Mouse (Mus musculus): ENCODE measurements around the gene Dab2ip. TPM values are rescaled to one million over a fixed set of nuclear protein-coding genes. Genes with fewer than 3 reads are reported as not detected.

Dab2ip gene
- polyA plus RNA-seq, 1 experiment from 2014 or later, result 42.4 TPM

GRCm38 (mm10) chr2:35529086-35529485, 29.0 kb upstream of the Dab2ip start:
- ATAC-seq (ENCODE audit: low FRiP score, low TSS enrichment), result no peak
- Histone ChIP-seq H3K4me2 (replicated peaks; ENCODE audit: low read depth, low read length) (no peak overlapping the region), H3K9ac (ENCODE audit: low read depth, low read length) (no peak overlapping the region), H3K4me3 (ENCODE audit: low read length) (no peak overlapping the region), H3K9me3 (ENCODE audit: control insufficient read depth, low read length) (peaks cover 3% of the 10 kb centered on the region; the same call in 1 of the 2 replicates), H3K27me3 (ENCODE audit: control insufficient read depth, insufficient read depth, low read length) (no peaks in the 10 kb centered on the region), H3K36me3 (ENCODE audit: control insufficient read depth, insufficient read depth, low read length) (no peaks in the 10 kb centered on the region), H3K27ac (ENCODE audit: low read depth, low read length) (no peak overlapping the region), H3K4me1 (ENCODE audit: control insufficient read depth, insufficient read depth, low read length) (no peaks in the 10 kb centered on the region)
- 81% methylated on average over 2 of the region's 2 CpGs for WGBS

DNA sequence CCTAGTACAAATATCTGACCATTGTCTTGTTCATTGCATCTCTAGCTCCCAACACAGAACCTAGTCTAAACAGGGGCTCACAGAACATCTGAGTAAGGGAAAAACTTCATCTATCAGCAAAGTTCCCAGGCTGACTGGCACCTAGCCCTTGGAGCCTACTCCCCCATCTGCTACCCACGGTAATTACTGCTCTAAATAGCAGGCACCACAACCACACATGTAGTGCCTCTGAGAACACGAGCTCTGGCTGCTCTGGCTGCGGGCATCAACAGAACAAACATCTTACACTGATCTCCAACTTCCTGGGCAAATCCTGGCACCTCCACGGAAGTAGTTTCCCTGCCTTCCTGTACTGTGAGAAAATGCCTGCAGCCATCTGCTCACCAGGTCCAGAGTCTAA, 28.2 kb upstream of the Dab2ip start:
- Histone ChIP-seq H3K4me2 (replicated peaks; ENCODE audit: low read depth, low read length) (no peak overlapping the region), H3K36me3 (ENCODE audit: control insufficient read depth, insufficient read depth, low read length) (no peaks in the 10 kb centered on the region), H3K27me3 (ENCODE audit: control insufficient read depth, insufficient read depth, low read length) (no peaks in the 10 kb centered on the region), H3K9me3 (ENCODE audit: control insufficient read depth, low read length) (peaks cover 3% of the 10 kb centered on the region; the same call in 1 of the 2 replicates), H3K27ac (ENCODE audit: low read depth, low read length) (no peak overlapping the region), H3K4me1 (ENCODE audit: control insufficient read depth, insufficient read depth, low read length) (no peaks in the 10 kb centered on the region), H3K9ac (ENCODE audit: low read depth, low read length) (no peak overlapping the region), H3K4me3 (ENCODE audit: low read length) (no peak overlapping the region)
- 64% methylated on average over 4 of the region's 4 CpGs for WGBS
- no peak for ATAC-seq (ENCODE audit: low FRiP score, low TSS enrichment)

DNA sequence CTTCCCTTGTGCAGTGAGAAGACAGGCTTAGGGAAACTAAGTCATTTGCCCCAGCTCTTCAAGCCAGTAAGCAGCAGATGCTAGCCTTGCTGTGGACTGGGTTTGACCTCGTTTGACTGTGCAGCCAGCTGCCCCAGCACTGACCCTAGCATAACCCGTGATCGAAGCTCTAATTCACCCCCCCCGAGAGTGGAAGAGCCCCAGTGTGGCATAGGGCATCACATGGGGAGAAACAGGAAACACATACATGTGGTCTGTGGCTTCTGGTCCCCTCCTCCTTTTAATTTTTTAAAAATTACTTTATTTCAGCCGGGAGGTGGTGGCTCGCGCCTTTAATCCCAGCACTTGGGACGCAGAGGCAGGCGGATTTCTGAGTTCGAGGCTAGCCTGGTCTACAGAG, 27.3 kb upstream of the Dab2ip start:
- no peak overlapping the region for H3K9ac ChIP-seq (ENCODE audit: low read depth, low read length)
- no peak for ATAC-seq (ENCODE audit: low FRiP score, low TSS enrichment)
- peaks cover 3% of the 10 kb centered on the region; the same call in 1 of the 2 replicates for H3K9me3 ChIP-seq (ENCODE audit: control insufficient read depth, low read length)
- 89% methylated on average over 10 of the region's 10 CpGs for WGBS
- no peaks in the 10 kb centered on the region for H3K4me1 ChIP-seq (ENCODE audit: control insufficient read depth, insufficient read depth, low read length)
- H3K27me3 ChIP-seq (ENCODE audit: control insufficient read depth, insufficient read depth, low read length), result no peaks in the 10 kb centered on the region
- H3K4me3 ChIP-seq (ENCODE audit: low read length), result no peak overlapping the region
- no peak overlapping the region for H3K4me2 ChIP-seq (replicated peaks; ENCODE audit: low read depth, low read length)
- no peak overlapping the region for H3K27ac ChIP-seq (ENCODE audit: low read depth, low read length)
- H3K36me3 ChIP-seq (ENCODE audit: control insufficient read depth, insufficient read depth, low read length), result no peaks in the 10 kb centered on the region

DNA sequence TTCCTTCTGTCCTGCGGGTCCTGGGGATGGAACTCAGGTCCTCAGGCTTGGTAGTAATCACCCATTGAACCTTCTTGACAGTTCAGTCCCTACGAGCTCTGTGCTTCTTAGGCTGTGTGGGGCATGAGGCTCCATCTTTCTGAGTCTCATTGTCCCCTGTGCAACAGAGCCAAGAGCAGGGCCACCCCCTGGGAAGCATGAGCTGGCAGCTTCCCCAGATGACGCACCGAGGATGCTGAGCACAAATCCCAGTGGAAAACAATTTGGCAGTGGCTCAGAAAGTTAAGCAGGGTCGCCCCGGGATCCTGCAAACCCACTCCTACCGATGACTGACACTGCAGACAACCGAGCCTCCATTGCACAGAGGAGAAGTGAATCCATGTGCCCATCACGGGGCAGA, 24.4 kb upstream of the Dab2ip start:
- WGBS, result 78% methylated on average over 9 of the region's 9 CpGs
- Histone ChIP-seq H3K4me3 (ENCODE audit: low read length) (no peak overlapping the region), H3K27ac (ENCODE audit: low read depth, low read length) (no peak overlapping the region), H3K9ac (ENCODE audit: low read depth, low read length) (no peak overlapping the region), H3K4me2 (replicated peaks; ENCODE audit: low read depth, low read length) (no peak overlapping the region), H3K4me1 (ENCODE audit: control insufficient read depth, insufficient read depth, low read length) (no peaks in the 10 kb centered on the region), H3K27me3 (ENCODE audit: control insufficient read depth, insufficient read depth, low read length) (no peaks in the 10 kb centered on the region), H3K36me3 (ENCODE audit: control insufficient read depth, insufficient read depth, low read length) (no peaks in the 10 kb centered on the region), H3K9me3 (ENCODE audit: control insufficient read depth, low read length) (no peaks in the 10 kb centered on the region)
- ATAC-seq (ENCODE audit: low FRiP score, low TSS enrichment), result no peak

DNA sequence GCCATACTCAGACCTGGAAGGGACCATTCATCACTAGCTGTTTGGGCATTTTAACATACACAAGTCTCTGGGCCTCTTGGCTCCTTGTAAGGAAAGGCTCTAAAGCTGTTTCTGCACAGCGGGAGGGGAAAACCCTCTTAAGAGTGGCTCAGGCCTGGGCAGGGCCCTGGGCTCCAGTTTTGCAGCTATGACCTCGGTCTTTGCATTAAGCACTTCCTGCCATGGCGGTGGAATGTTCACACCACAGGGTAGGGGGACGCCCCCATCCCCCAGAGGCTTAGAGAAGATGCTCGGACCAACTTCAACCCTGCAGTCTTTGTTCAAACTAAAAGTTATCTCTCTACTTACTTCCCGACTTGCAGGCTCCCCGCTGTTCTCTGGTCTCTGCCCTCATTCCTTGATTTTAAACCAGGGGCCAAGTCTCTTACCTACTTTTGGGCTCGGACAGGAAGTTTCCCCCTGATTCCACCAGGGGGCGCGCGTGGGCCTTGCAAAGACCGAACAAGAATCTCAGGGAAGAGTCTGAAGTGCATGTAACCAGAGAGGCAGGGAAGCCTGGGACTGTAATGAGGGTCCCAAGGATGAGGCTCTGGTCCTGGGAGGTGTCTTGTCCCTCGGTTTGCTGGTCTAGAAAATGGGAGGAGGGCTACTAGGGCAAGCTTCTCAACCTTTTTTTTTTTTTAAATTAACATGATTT, 18.6 kb upstream of the Dab2ip start:
- Histone ChIP-seq H3K36me3 (ENCODE audit: control insufficient read depth, insufficient read depth, low read length) (no peaks in the 10 kb centered on the region), H3K4me3 (ENCODE audit: low read length) (no peak overlapping the region), H3K9ac (ENCODE audit: low read depth, low read length) (no peak overlapping the region), H3K9me3 (ENCODE audit: control insufficient read depth, low read length) (no peaks in the 10 kb centered on the region), H3K4me2 (replicated peaks; ENCODE audit: low read depth, low read length) (no peak overlapping the region), H3K27me3 (ENCODE audit: control insufficient read depth, insufficient read depth, low read length) (no peaks in the 10 kb centered on the region), H3K27ac (ENCODE audit: low read depth, low read length) (no peak overlapping the region), H3K4me1 (ENCODE audit: control insufficient read depth, insufficient read depth, low read length) (no peaks in the 10 kb centered on the region)
- peak; percentile 74 for ATAC-seq (ENCODE audit: low FRiP score, low TSS enrichment)
- 7% methylated on average over 13 of the region's 13 CpGs for WGBS

DNA sequence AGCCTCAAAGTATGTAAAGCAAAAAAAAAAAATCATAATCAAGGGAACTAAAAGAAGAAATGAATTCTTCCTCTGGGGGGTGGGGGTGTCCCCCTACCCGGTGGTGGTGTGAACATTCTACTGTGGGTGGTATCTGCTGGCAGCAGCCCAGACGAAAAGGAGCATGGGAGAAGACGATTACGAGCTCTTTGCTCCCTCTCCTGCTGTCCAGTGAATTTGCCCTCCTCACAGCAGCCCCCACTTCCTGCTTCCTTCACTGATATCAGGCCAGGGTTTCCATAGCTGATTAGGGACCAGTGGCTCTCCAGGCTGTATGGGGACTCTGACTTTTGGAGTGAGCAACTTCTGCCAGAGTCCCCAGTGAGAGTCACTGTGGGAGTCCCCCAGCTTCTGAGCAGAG, 17.3 kb upstream of the Dab2ip start:
- Histone ChIP-seq H3K36me3 (ENCODE audit: control insufficient read depth, insufficient read depth, low read length) (no peaks in the 10 kb centered on the region), H3K4me1 (ENCODE audit: control insufficient read depth, insufficient read depth, low read length) (peaks cover 5% of the 10 kb centered on the region; the same call in 1 of the 2 replicates), H3K9me3 (ENCODE audit: control insufficient read depth, low read length) (no peaks in the 10 kb centered on the region), H3K4me2 (replicated peaks; ENCODE audit: low read depth, low read length) (no peak overlapping the region), H3K9ac (ENCODE audit: low read depth, low read length) (no peak overlapping the region), H3K27me3 (ENCODE audit: control insufficient read depth, insufficient read depth, low read length) (no peaks in the 10 kb centered on the region), H3K27ac (ENCODE audit: low read depth, low read length) (no peak overlapping the region), H3K4me3 (ENCODE audit: low read length) (no peak overlapping the region)
- ATAC-seq (ENCODE audit: low FRiP score, low TSS enrichment), result no peak
- WGBS, result 33% methylated on average over 4 of the region's 4 CpGs

- no peaks in the 10 kb centered on the region for H3K9me3 ChIP-seq (ENCODE audit: control insufficient read depth, low read length)
- no peaks in the 10 kb centered on the region for H3K27me3 ChIP-seq (ENCODE audit: control insufficient read depth, insufficient read depth, low read length)
- peak overlapping the region; percentile 9; the same call in 1 of the 2 replicates for H3K4me3 ChIP-seq (ENCODE audit: low read length)
- H3K4me2 ChIP-seq (replicated peaks; ENCODE audit: low read depth, low read length), result peak overlapping the region; percentile 41
- peak; percentile 81 for ATAC-seq (ENCODE audit: low FRiP score, low TSS enrichment)
- no peaks in the 10 kb centered on the region for H3K36me3 ChIP-seq (ENCODE audit: control insufficient read depth, insufficient read depth, low read length)
- WGBS, result 3% methylated on average over 14 of the region's 14 CpGs
- no peak overlapping the region for H3K9ac ChIP-seq (ENCODE audit: low read depth, low read length)
- no peak overlapping the region for H3K27ac ChIP-seq (ENCODE audit: low read depth, low read length)
- peaks cover 5% of the 10 kb centered on the region; the same call in 1 of the 2 replicates for H3K4me1 ChIP-seq (ENCODE audit: control insufficient read depth, insufficient read depth, low read length)
These were observed 13.3 kb upstream of the Dab2ip start for GRCm38 (mm10) chr2:35544717-35545116.

DNA sequence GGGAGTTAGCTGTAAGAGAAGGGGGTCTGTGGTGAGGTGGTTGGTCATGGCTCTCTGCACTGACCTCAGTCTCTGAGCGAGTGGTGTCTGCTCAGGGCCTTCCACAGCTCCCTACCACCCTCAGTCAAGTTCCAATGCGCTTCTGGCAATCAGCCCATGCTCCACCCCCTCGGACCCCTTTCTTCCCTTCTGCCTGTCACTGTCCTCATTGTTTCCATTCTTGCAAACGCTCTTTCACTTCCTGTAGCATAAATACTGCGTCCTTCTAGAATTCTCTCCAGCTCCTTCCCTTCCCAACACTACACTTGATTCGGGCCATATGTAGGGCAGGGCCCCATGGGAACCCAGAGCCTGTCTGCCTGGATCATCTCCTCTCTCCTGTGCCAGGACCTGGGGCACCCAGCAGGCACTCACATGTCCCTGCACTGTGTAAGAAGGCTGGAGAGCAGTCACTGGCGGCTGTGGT, 12.9 kb upstream of the Dab2ip start:
- 31% methylated on average over 7 of the region's 7 CpGs for WGBS
- no peak overlapping the region for H3K9ac ChIP-seq (ENCODE audit: low read depth, low read length)
- peak; percentile 60 for ATAC-seq (ENCODE audit: low FRiP score, low TSS enrichment)
- H3K27me3 ChIP-seq (ENCODE audit: control insufficient read depth, insufficient read depth, low read length), result no peaks in the 10 kb centered on the region
- no peaks in the 10 kb centered on the region for H3K36me3 ChIP-seq (ENCODE audit: control insufficient read depth, insufficient read depth, low read length)
- no peaks in the 10 kb centered on the region for H3K9me3 ChIP-seq (ENCODE audit: control insufficient read depth, low read length)
- peak overlapping the region; percentile 41 for H3K4me2 ChIP-seq (replicated peaks; ENCODE audit: low read depth, low read length)
- H3K4me3 ChIP-seq (ENCODE audit: low read length), result peak overlapping the region; percentile 9; the same call in 1 of the 2 replicates
- H3K4me1 ChIP-seq (ENCODE audit: control insufficient read depth, insufficient read depth, low read length), result peaks cover 5% of the 10 kb centered on the region; the same call in 1 of the 2 replicates
- H3K27ac ChIP-seq (ENCODE audit: low read depth, low read length), result no peak overlapping the region

GRCm38 (mm10) chr2:35546462-35546861, 11.6 kb upstream of the Dab2ip start:
- H3K9me3 ChIP-seq (ENCODE audit: control insufficient read depth, low read length), result no peaks in the 10 kb centered on the region
- no peaks in the 10 kb centered on the region for H3K27me3 ChIP-seq (ENCODE audit: control insufficient read depth, insufficient read depth, low read length)
- no peaks in the 10 kb centered on the region for H3K36me3 ChIP-seq (ENCODE audit: control insufficient read depth, insufficient read depth, low read length)
- peaks cover 5% of the 10 kb centered on the region; the same call in 1 of the 2 replicates for H3K4me1 ChIP-seq (ENCODE audit: control insufficient read depth, insufficient read depth, low read length)
- 86% methylated on average over 6 of the region's 6 CpGs for WGBS
- no peak overlapping the region for H3K9ac ChIP-seq (ENCODE audit: low read depth, low read length)
- H3K4me3 ChIP-seq (ENCODE audit: low read length), result no peak overlapping the region
- no peak overlapping the region for H3K27ac ChIP-seq (ENCODE audit: low read depth, low read length)
- no peak overlapping the region for H3K4me2 ChIP-seq (replicated peaks; ENCODE audit: low read depth, low read length)
- no peak for ATAC-seq (ENCODE audit: low FRiP score, low TSS enrichment)

All from kidney, embryonic 14.5 days (tissue).